Mouse (Mus musculus) forebrain, embryonic 14.5 days (tissue): ENCODE data around the gene Fermt2. TPM values are rescaled to one million over a fixed set of nuclear protein-coding genes. Genes with fewer than 3 reads are reported as not detected.
"Not testable (repeated sequence)": the region's sequence is repeated elsewhere in the genome, so short reads cannot be mapped to it uniquely, and the experiment has no call there.

Experiments
- ATAC-seq: fragments of 200-750 bp; cut with Nextera tagmentation; 2 replicates; pipeline ENCODE4 v1.8.0; 2017; ENCODE audit warnings: mild to moderate bottlenecking, moderate library complexity
- DNase-seq: peaks from one replicate; pipeline ENCODE4 v3.0.0-alpha.2; 2015; ENCODE audit warnings: low spot score
- H3K27ac ChIP-seq: fragments of 300-500 bp; sonication (generic); 2 replicates; pipeline ENCODE4 v1.5.1; 2014; ENCODE audit warnings: low read depth, mild to moderate bottlenecking, control low read depth, low read length, moderate library complexity
- H3K27me3 ChIP-seq: fragments of 300-500 bp; sonication (generic); replicated peaks from 2 replicates; pipeline ENCODE4 v1.6.1; 2014; ENCODE audit warnings: low read length, control low read depth, mixed read lengths; ENCODE audit not compliant: control insufficient read depth, insufficient read depth
- H3K36me3 ChIP-seq: fragments of 300-500 bp; sonication (generic); 2 replicates; pipeline ENCODE4 v1.6.1; 2014; ENCODE audit warnings: low read length, control low read depth; ENCODE audit not compliant: control insufficient read depth, insufficient read depth
- H3K4me1 ChIP-seq: fragments of 300-500 bp; sonication (generic); 2 replicates; pipeline ENCODE4 v1.6.1; 2014; ENCODE audit warnings: antibody characterized with exemption, low read length, control low read depth; ENCODE audit not compliant: control insufficient read depth, insufficient read depth
- H3K4me2 ChIP-seq: fragments of 300-500 bp; sonication (generic); 2 replicates; pipeline ENCODE4 v1.6.1; 2014; ENCODE audit warnings: mild to moderate bottlenecking, control low read depth, low read length
- H3K4me3 ChIP-seq: fragments of 300-500 bp; sonication (generic); 2 replicates; pipeline ENCODE4 v1.5.1; 2014; ENCODE audit warnings: low read depth, low read length, control low read depth
- H3K9ac ChIP-seq: fragments of 300-500 bp; sonication (generic); 2 replicates; pipeline ENCODE4 v1.6.1; 2014; ENCODE audit warnings: mild to moderate bottlenecking, low read length, control low read depth, moderate library complexity
- H3K9me3 ChIP-seq: fragments of 300-500 bp; sonication (generic); replicated peaks from 2 replicates; pipeline ENCODE4 v1.6.1; 2016; ENCODE audit warnings: low read length, control low read depth, mixed read lengths; ENCODE audit not compliant: control insufficient read depth
- WGBS: fragments of 180-500 bp; shearing (Covaris S2); extraction: QIAGEN DNeasy Blood & Tissue Kit; methylation state at CpG from one replicate; pipeline ENCODE4 v1.1.7; 2014; 5-methylcytosine and 5-hydroxymethylcytosine counted together
- polyA plus RNA-seq: library from polyadenylated mRNA; unstranded; fragments of >200 nt; fragmentation: Nextera tagmentation; extraction: Ambion mirVana; gene quantifications from 2 replicates; pipeline ENCODE4 v1.2.1, GENCODE M21; 2014

The Fermt2 gene
- polyA plus RNA-seq, 1 experiment from 2014 or later = 68.4 TPM

GRCm38 (mm10) chr14:45500052-45500451 is 29.9 kb downstream of the Fermt2 start:
- Histone ChIP-seq H3K27ac (no peak overlapping the region), H3K4me2 (no peak overlapping the region), H3K9me3 (no peaks in the 10 kb centered on the region), H3K36me3 (peaks cover 11% of the 10 kb centered on the region; the same call in 1 of the 2 replicates), H3K4me3 (no peak overlapping the region), H3K9ac (no peak overlapping the region), H3K27me3 (no peaks in the 10 kb centered on the region), H3K4me1 (no peaks in the 10 kb centered on the region)
- ATAC-seq (no peak), DNase-seq (no peak)
- 66% methylated on average over 11 of the region's 11 CpGs for WGBS

- no peak overlapping the region for H3K4me3 ChIP-seq
- no peak overlapping the region for H3K27ac ChIP-seq
- 69% methylated on average over 3 of the region's 3 CpGs for WGBS
- H3K9me3 ChIP-seq = no peaks in the 10 kb centered on the region
- ATAC-seq (no peak), DNase-seq (no peak)
- no peaks in the 10 kb centered on the region for H3K4me1 ChIP-seq
- no peaks in the 10 kb centered on the region; the same call in 1 of the 2 replicates for H3K36me3 ChIP-seq
- no peaks in the 10 kb centered on the region for H3K27me3 ChIP-seq
- no peak overlapping the region for H3K4me2 ChIP-seq
- H3K9ac ChIP-seq = no peak overlapping the region
Measured at GRCm38 (mm10) chr14:45497116-45497515, 32.8 kb downstream of the Fermt2 start.

DNA sequence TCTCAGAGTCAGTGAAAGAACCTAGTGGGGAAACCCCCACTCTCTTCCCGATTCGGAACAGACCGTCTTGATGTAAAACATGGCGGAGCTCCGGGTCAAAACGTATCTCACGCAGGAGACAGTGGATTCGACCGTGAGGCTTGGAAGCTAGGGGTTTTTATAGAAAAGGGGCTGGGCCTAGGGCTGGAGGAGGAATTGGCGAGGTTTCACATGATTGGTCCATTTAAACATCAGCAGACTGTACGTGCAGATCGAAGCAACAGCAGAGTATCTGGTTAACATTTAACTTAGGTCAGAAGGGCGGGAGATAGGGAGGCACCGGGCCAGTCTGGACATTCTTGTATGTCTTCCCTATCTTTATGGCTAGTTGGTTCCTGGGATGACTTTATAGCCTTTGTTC is 34.1 kb downstream of the Fermt2 start:
- not testable (repeated sequence) for H3K4me1 ChIP-seq, H3K9ac ChIP-seq, H3K9me3 ChIP-seq, H3K4me3 ChIP-seq, H3K27ac ChIP-seq, ATAC-seq, DNase-seq, H3K4me2 ChIP-seq, H3K36me3 ChIP-seq, H3K27me3 ChIP-seq
- WGBS = 95% methylated on average over 14 of the region's 14 CpGs

- no peaks in the 10 kb centered on the region for H3K27me3 ChIP-seq
- no peaks in the 10 kb centered on the region for H3K9me3 ChIP-seq
- WGBS = 96% methylated on average over 4 of the region's 4 CpGs
- no peaks in the 10 kb centered on the region for H3K4me1 ChIP-seq
- no peak for DNase-seq
- no peaks in the 10 kb centered on the region; the same call in 1 of the 2 replicates for H3K36me3 ChIP-seq
- H3K4me3 ChIP-seq = no peak overlapping the region
- ATAC-seq = no peak
- no peak overlapping the region for H3K9ac ChIP-seq
- H3K27ac ChIP-seq = no peak overlapping the region
- H3K4me2 ChIP-seq = no peak overlapping the region
Measured at GRCm38 (mm10) chr14:45493891-45494290, 36.0 kb downstream of the Fermt2 start.

DNA sequence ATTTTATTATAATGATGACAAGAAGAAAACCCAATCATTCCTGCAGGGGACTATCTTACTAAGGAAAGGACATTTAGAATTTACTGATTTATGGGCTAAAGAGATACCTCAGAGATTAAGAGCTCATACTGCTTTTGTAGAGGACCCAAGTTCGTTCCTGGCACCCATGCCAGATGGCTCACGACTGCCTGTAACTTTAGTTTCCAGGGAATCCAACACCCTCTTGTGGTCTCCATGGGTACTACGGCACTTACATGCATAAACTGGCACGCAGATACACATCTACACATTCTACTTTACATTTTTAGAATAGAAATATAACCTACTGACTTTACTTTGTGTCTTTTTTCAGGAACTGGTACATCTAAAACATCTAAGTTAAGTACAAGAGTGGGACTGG is 37.2 kb downstream of the Fermt2 start:
- no peak overlapping the region for H3K4me3 ChIP-seq
- ATAC-seq (no peak), DNase-seq (no peak)
- no peak overlapping the region for H3K4me2 ChIP-seq
- H3K9me3 ChIP-seq = no peaks in the 10 kb centered on the region
- WGBS = 96% methylated on average over 4 of the region's 4 CpGs
- H3K27me3 ChIP-seq = no peaks in the 10 kb centered on the region
- no peaks in the 10 kb centered on the region for H3K36me3 ChIP-seq
- no peak overlapping the region for H3K9ac ChIP-seq
- H3K27ac ChIP-seq = no peak overlapping the region
- H3K4me1 ChIP-seq = no peaks in the 10 kb centered on the region

DNA sequence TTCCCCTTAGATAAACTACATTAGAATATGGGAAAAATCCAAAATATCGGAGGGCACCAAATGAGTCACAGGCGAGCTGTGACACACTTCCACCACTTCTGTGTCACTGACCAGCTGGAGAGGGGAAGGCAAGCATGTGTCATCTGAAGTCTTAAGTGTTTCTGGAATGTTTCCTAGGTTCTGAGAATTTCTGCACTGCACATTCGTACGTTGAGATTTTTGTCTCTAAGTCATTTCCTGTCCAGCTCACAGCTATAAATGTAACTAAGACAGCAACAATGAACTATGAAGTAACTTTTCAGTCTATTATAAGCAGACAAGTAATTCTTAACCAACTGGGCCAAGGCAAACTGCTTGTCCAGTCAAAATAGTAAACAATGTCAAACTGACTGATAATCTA is 37.9 kb downstream of the Fermt2 start:
- DNase-seq (no peak), ATAC-seq (no peak)
- no peak overlapping the region for H3K9ac ChIP-seq
- no peak overlapping the region for H3K4me2 ChIP-seq
- H3K4me1 ChIP-seq = no peaks in the 10 kb centered on the region; the same call in 1 of the 2 replicates
- H3K36me3 ChIP-seq = no peaks in the 10 kb centered on the region
- no peaks in the 10 kb centered on the region for H3K9me3 ChIP-seq
- no peak overlapping the region for H3K4me3 ChIP-seq
- no peak overlapping the region for H3K27ac ChIP-seq
- WGBS = 93% methylated on average over 4 of the region's 4 CpGs
- no peaks in the 10 kb centered on the region for H3K27me3 ChIP-seq

DNA sequence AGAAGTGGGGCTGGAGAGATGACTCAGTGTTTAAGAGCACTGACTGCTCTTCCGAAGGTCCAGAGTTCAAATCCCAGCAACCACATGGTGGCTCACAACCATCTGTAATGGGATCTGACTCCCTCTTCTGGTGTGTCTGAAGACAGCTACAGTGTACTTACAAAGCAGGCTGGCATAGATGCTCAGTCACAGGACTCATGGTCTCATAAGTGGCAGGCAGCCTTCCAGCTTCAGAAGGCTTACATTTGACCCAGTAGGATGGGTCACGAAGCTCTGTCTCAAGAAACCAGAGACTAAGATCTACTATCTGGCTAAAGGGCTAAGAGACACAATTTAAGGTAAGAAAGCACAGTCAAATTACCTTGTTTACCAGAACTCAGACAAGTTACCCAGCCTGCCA is 42.7 kb downstream of the Fermt2 start:
- DNase-seq, H3K27ac ChIP-seq, H3K4me3 ChIP-seq, H3K4me1 ChIP-seq, ATAC-seq, H3K9ac ChIP-seq, H3K4me2 ChIP-seq, H3K27me3 ChIP-seq, H3K36me3 ChIP-seq, H3K9me3 ChIP-seq: not testable (repeated sequence)
- 91% methylated on average over 2 of the region's 2 CpGs for WGBS

GRCm38 (mm10) chr14:45483361-45483760 is 46.6 kb downstream of the Fermt2 start:
- DNase-seq, H3K9ac ChIP-seq, H3K4me3 ChIP-seq, ATAC-seq, H3K4me2 ChIP-seq, H3K9me3 ChIP-seq, H3K27me3 ChIP-seq, H3K4me1 ChIP-seq, H3K27ac ChIP-seq: not testable (repeated sequence)
- peaks cover 21% of the 10 kb centered on the region for H3K36me3 ChIP-seq
- 94% methylated on average over 11 of the region's 11 CpGs for WGBS

- DNase-seq (no peak), ATAC-seq (no peak)
- H3K36me3 ChIP-seq = peaks cover 33% of the 10 kb centered on the region
- no peaks in the 10 kb centered on the region for H3K27me3 ChIP-seq
- no peak overlapping the region for H3K27ac ChIP-seq
- WGBS = 79% methylated on average over 9 of the region's 9 CpGs
- H3K9me3 ChIP-seq = no peaks in the 10 kb centered on the region
- H3K4me3 ChIP-seq = no peak overlapping the region
- no peak overlapping the region for H3K9ac ChIP-seq
- H3K4me1 ChIP-seq = no peaks in the 10 kb centered on the region
- no peak overlapping the region for H3K4me2 ChIP-seq
Measured at GRCm38 (mm10) chr14:45478977-45479806, 50.7 kb downstream of the Fermt2 start.
